Mouse (Mus musculus): Measurements from ENCODE around the gene Atf7ip.

DNA sequence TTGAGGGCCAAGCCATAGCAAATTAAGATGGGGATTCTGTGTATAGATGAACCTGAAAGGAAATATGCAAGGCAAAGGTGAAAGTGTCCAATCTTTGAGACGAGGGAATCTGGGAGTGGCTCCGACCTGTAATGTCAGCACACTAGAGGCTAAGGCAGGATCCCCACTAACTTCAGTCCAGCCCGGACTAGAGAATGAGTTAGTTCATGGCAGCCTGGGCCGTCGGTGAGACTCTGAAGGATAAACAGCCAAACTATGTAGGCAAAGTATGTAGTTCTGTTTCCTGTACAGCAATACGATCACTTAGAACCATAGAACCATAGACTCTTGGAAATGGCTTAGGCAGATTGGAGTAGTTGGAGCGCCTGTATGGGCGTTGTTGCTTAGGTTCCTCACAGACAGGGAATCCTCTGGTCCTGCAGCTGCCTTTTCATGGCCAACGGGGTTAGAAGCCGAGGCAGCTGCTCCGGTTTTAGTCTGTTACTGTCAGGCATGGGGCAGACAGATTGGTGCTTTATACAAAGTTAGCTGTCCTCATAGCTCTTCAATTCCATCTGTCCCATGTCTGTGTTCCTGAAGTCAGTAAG lies 39.4 kb downstream of the Atf7ip start:
- TF ChIP-seq GABPA (IDR thresholded peaks at IDR 0.05; ENCODE audit: insufficient replicate concordance, low read depth, low read length) (no peak), SMC3 (IDR thresholded peaks at IDR 0.05; ENCODE audit: low read depth, low read length) (no peak), NELFE (IDR thresholded peaks at IDR 0.05; ENCODE audit: low read depth, low read length) (no peak), CTCF (conservative IDR thresholded peaks at IDR 0.05 in 1 of 2, IDR thresholded peaks at IDR 0.05 in 1 of 2; ENCODE audit: low read depth in 2 of 2, low read length in 2 of 2) (no peak), JUND (conservative IDR thresholded peaks at IDR 0.05; ENCODE audit: low read depth, low read length) (no peak), MAX (IDR thresholded peaks at IDR 0.05; ENCODE audit: low read length) (no peak), MAFK (IDR thresholded peaks at IDR 0.05; ENCODE audit: insufficient replicate concordance, low read length) (no peak), USF1 (IDR thresholded peaks at IDR 0.05; ENCODE audit: low read depth, low read length) (no peak), ELF1 (IDR thresholded peaks at IDR 0.05; ENCODE audit: low read depth, low read length) (no peak), POLR2A (IDR thresholded peaks at IDR 0.05; ENCODE audit: low read depth, low read length) (no peak), MYC (IDR thresholded peaks at IDR 0.05; ENCODE audit: low read depth, low read length) (no peak)
